Mouse (Mus musculus) thymus, adult 2 months (tissue): Measurements from ENCODE around the gene Ano3.

Experiments used
- CTCF ChIP-seq: fragments of 200-500 bp; IDR thresholded peaks from 2 replicates; pipeline ENCODE4 v1.5.1; 2012; ENCODE audit warnings: mild to moderate bottlenecking, control low read depth, low read length, moderate library complexity, borderline replicate concordance; ENCODE audit not compliant: control insufficient read depth, poor library complexity, insufficient read depth; ENCODE audit errors: extremely low read depth
- POLR2A ChIP-seq: fragments of 200-500 bp; IDR thresholded peaks from 2 replicates; pipeline ENCODE4 v1.6.1; 2012; ENCODE audit warnings: mild to moderate bottlenecking, low read length, control low read depth, moderate library complexity; ENCODE audit not compliant: control insufficient read depth, poor library complexity, insufficient read depth; ENCODE audit errors: extremely low read depth

DNA sequence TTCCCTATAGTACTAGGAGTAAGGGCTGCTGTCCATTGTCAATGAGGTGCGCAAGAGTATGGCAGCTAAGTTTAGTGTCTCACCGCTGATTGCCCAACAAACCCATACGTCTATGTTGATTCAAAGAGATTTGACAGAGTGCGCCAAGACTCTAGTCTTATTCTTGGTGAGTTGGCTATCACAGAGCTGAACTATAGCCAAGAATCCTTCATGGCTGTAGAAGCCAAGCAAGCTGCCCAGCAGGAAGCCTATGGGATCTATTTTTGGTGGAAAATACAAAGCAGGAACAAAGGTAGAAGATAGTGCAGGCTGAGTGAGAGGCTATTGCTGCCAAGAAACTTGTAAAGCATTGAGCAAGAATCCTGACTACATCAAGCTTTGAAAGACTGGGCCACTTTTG lies 87.3 kb downstream of the Ano3 start:
- TF ChIP-seq POLR2A, result no peak
- TF ChIP-seq CTCF, result no peak
